Mouse (Mus musculus) brain, embryonic 14.5 days (tissue): ENCODE results near the gene Spata45. TPM values are rescaled to one million over a fixed set of nuclear protein-coding genes. Genes with fewer than 3 reads are reported as not detected.

Experiments
- DNase-seq: peaks from one replicate; pipeline ENCODE4 v3.0.0-alpha.2; 2011; ENCODE audit warnings: low read depth
- CTCF ChIP-seq: fragments of 200-500 bp; IDR thresholded peaks from 2 replicates; pipeline ENCODE4 v1.5.1; 2012; ENCODE audit warnings: inconsistent platforms, mild to moderate bottlenecking, moderate library complexity, borderline replicate concordance; ENCODE audit not compliant: insufficient read depth, insufficient read length; ENCODE audit errors: extremely low read depth
- POLR2A ChIP-seq: fragments of 200-500 bp; IDR thresholded peaks from 2 replicates; pipeline ENCODE4 v1.6.1; 2012; ENCODE audit warnings: mild to moderate bottlenecking, inconsistent platforms, borderline replicate concordance; ENCODE audit not compliant: poor library complexity, insufficient read depth, insufficient read length, severe bottlenecking; ENCODE audit errors: extremely low read depth
- polyA plus RNA-seq: library from polyadenylated mRNA; depleted of rRNA; stranded (reverse); fragments of >200 nt; gene quantifications from 2 replicates; pipeline ENCODE4 v1.2.3, GENCODE M21; 2012; rRNA removed

Gene Spata45
- polyA plus RNA-seq, 1 experiment = not detected

DNA sequence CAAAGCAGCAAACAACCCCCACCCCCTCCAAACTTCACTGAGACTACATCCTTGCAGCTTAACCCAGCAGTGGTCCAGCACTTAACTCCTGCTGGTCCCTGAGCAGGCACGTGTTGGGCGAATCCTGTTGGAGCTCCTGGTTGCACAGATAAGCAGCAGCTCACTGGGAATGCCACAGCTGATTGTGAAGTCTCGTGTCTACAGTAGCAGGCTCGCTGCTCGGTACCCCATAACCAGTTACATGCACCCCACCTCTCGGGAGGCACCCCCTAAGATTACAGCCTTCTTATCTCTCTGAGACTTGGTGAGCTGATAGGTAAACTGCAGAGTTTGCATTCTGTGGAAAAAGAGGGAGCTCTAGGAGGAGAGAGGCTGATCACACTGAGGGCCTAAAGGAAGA, 52.9 kb downstream of the Spata45 start:
- TF ChIP-seq CTCF = no peak
- TF ChIP-seq POLR2A = no peak
- no peak for DNase-seq

DNA sequence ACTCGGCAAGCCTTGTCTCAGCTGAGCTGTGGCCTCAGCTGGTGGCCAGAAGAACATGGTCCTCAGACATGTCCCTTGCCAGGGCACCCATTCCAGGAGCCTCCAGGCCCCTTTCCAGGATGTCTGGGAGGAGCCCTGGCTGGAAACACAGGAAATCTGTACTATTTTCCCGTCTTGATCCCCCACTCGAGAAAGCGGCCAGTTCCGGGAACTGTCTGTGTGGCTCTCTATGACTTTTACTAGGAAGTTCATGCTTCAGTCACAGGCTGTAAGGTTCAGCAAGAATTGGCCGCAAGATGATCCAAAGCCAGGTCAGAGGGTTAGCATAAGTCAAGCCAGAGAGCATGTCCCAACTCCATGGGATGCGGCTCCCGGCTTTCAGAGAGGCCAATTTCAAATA, 55.6 kb downstream of the Spata45 start:
- DNase-seq = no peak
- TF ChIP-seq POLR2A (no peak), CTCF (no peak)

Other genes starting within 250 kb of the Spata45 start
- gene Rps6kc1, start 124.9 kb upstream of the Spata45 start, polyA plus RNA-seq = 14.2 and 25.2 TPM in 2 replicates
- gene Angel2, start 111.5 kb upstream of the Spata45 start, polyA plus RNA-seq = 51.8 and 63.2 TPM in 2 replicates
- gene Vash2, start 57.3 kb upstream of the Spata45 start, polyA plus RNA-seq = 48.1 and 66.0 TPM in 2 replicates
- gene Flvcr1, start 10.5 kb upstream of the Spata45 start, polyA plus RNA-seq = 24.6 and 25.0 TPM in 2 replicates
- gene Tatdn3, start 26.3 kb downstream of the Spata45 start, polyA plus RNA-seq = 23.8 and 25.3 TPM in 2 replicates
- 6.0 and 7.8 TPM in 2 replicates for gene Nsl1, start 26.4 kb downstream of the Spata45 start, polyA plus RNA-seq
- gene Batf3, start 61.2 kb downstream of the Spata45 start, polyA plus RNA-seq = 1.6 and 2.2 TPM in 2 replicates
- not detected in 2 replicates for gene Fam71a, start 128.2 kb downstream of the Spata45 start, polyA plus RNA-seq
- 1.0 and 1.5 TPM in 2 replicates for gene Atf3, start 181.4 kb downstream of the Spata45 start, polyA plus RNA-seq